Mouse (Mus musculus) heart, postnatal 0 days (tissue): ENCODE measurements around the gene Erg.

Source experiments
- CTCF ChIP-seq: IDR thresholded peaks from 2 replicates; pipeline ENCODE4 v1.5.1; 2016; ENCODE audit warnings: antibody characterized with exemption, control low read depth, low read depth
- EP300 ChIP-seq: IDR thresholded peaks from 2 replicates; pipeline ENCODE4 v1.6.1; 2016; ENCODE audit warnings: antibody characterized with exemption, low read depth

DNA sequence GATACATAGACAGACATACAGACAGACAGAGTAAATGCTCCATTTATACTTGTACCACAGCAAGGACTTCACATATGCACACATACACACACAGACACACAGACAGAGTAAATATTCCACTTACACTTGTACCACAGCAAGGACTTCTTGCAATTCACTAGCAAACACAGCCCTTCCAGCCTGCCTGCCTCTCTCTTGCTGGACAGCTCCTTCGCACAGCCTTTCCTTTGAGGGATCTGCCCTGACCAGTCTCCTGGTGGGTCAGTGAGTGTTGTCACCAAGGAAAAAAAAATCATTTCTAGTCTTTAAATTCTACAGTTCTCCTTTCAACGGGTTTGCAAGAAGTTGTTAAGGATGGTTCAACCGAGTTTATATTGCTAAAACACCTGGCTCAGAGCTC lies 92.3 kb downstream of the Erg start:
- no peak for TF ChIP-seq EP300
- no peak for TF ChIP-seq CTCF
